Mouse (Mus musculus) CH12.LX (cell line): Measurements from ENCODE around the gene Pdia3.

Experiments used
- TBP ChIP-seq: conservative IDR thresholded peaks from 2 replicates; pipeline ENCODE4 v1.6.1; 2011; ENCODE audit warnings: low read depth, low read length, improper control_type of control experiment
- ZKSCAN1 ChIP-seq: IDR thresholded peaks from 2 replicates; pipeline ENCODE4 v1.6.1; 2012; ENCODE audit warnings: low read depth, inconsistent platforms, low read length, improper control_type of control experiment, borderline replicate concordance

DNA sequence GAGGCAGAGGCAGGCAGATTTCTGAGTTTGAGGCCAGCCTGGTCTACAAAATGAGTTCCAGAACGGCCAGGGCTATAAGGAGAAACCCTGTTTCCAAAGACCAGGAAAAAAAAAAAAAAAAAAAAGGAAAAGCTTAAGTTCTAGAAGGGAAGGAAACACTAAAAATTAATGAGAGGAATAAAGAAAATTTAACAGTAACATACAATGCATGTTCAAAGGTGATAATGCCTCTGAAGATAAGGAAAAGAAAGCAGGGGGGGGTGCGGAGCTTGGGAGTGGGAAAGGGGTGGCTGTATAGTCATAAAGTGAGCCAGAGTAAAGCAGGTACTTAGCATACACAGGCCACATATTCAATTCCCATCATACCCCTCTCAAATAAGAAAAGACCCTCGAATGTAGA, 31.5 kb downstream of the Pdia3 start:
- no peak for TF ChIP-seq TBP
- no peak for TF ChIP-seq ZKSCAN1
